Mouse (Mus musculus) kidney, embryonic 14.5 days (tissue): ENCODE results near the gene Slc24a2. TPM values are rescaled to one million over a fixed set of nuclear protein-coding genes. Genes with fewer than 3 reads are reported as not detected.
A peak's percentile ranks its signal among the peaks of the same experiment; 100 is the strongest.

Experiments
- ATAC-seq: fragments of 200-750 bp; cut with Nextera tagmentation; 2 replicates; pipeline ENCODE4 v1.8.0; 2017; ENCODE audit warnings: moderate number of reproducible peaks, mild to moderate bottlenecking, moderate TSS enrichment, moderate library complexity; ENCODE audit not compliant: low FRiP score, low TSS enrichment
- H3K27ac ChIP-seq: fragments of 300-500 bp; sonication (generic); 2 replicates; pipeline ENCODE4 v1.5.1; 2014; ENCODE audit warnings: low read depth, mild to moderate bottlenecking, low read length, moderate library complexity, mixed read lengths
- H3K27me3 ChIP-seq: fragments of 300-500 bp; sonication (generic); 2 replicates; pipeline ENCODE4 v1.6.1; 2014; ENCODE audit warnings: mild to moderate bottlenecking, low read length; ENCODE audit not compliant: control insufficient read depth, insufficient read depth
- H3K36me3 ChIP-seq: fragments of 300-500 bp; sonication (generic); 2 replicates; pipeline ENCODE4 v1.6.1; 2014; ENCODE audit warnings: low read length, mixed read lengths; ENCODE audit not compliant: control insufficient read depth, insufficient read depth
- H3K4me1 ChIP-seq: fragments of 300-500 bp; sonication (generic); 2 replicates; pipeline ENCODE4 v1.6.1; 2014; ENCODE audit warnings: low read length, mixed read lengths; ENCODE audit not compliant: control insufficient read depth, insufficient read depth
- H3K4me2 ChIP-seq: fragments of 300-500 bp; sonication (generic); replicated peaks from 2 replicates; pipeline ENCODE4 v1.6.1; 2014; ENCODE audit warnings: low read depth, mild to moderate bottlenecking, low read length
- H3K4me3 ChIP-seq: fragments of 300-500 bp; sonication (generic); 2 replicates; pipeline ENCODE4 v1.5.1; 2014; ENCODE audit warnings: mild to moderate bottlenecking, low read length
- H3K9ac ChIP-seq: fragments of 300-500 bp; sonication (generic); 2 replicates; pipeline ENCODE4 v1.6.1; 2014; ENCODE audit warnings: low read depth, mild to moderate bottlenecking, low read length, moderate library complexity
- H3K9me3 ChIP-seq: fragments of 300-500 bp; sonication (generic); 2 replicates; pipeline ENCODE4 v1.6.1; 2016; ENCODE audit warnings: low read length; ENCODE audit not compliant: control insufficient read depth
- WGBS: fragments of 180-500 bp; shearing (Covaris S2); extraction: QIAGEN DNeasy Blood & Tissue Kit; methylation state at CpG from one replicate; pipeline ENCODE4 v1.1.7; 2014; 5-methylcytosine and 5-hydroxymethylcytosine counted together
- polyA plus RNA-seq: library from polyadenylated mRNA; unstranded; fragments of >200 nt; fragmentation: Nextera tagmentation; extraction: Ambion mirVana; gene quantifications from 2 replicates; pipeline ENCODE4 v1.2.1, GENCODE M21; 2014

The Slc24a2 gene
- polyA plus RNA-seq, 1 experiment from 2014 or later: not detected

GRCm38 (mm10) chr4:86977272-86977671 lies 253.0 kb downstream of the Slc24a2 start:
- no peak overlapping the region for H3K9ac ChIP-seq
- H3K4me3 ChIP-seq: no peak overlapping the region
- WGBS: 87% methylated on average over 5 of the region's 5 CpGs
- no peak overlapping the region for H3K27ac ChIP-seq
- no peak for ATAC-seq
- no peaks in the 10 kb centered on the region for H3K36me3 ChIP-seq
- no peaks in the 10 kb centered on the region for H3K9me3 ChIP-seq
- H3K27me3 ChIP-seq: no peaks in the 10 kb centered on the region
- H3K4me2 ChIP-seq: no peak overlapping the region
- H3K4me1 ChIP-seq: no peaks in the 10 kb centered on the region

- Histone ChIP-seq H3K27me3 (no peaks in the 10 kb centered on the region), H3K4me1 (no peaks in the 10 kb centered on the region), H3K9me3 (no peaks in the 10 kb centered on the region), H3K4me3 (no peak overlapping the region), H3K27ac (no peak overlapping the region), H3K36me3 (no peaks in the 10 kb centered on the region), H3K4me2 (no peak overlapping the region), H3K9ac (no peak overlapping the region)
- WGBS: 43% methylated on average over 14 of the region's 14 CpGs
- 0 out of 2 replicates have a peak, but pooled peaks have one; percentile 32 for ATAC-seq
These were observed 272.5 kb downstream of the Slc24a2 start for GRCm38 (mm10) chr4:86957576-86958411.

- H3K4me2 ChIP-seq: no peak overlapping the region
- no peaks in the 10 kb centered on the region for H3K4me1 ChIP-seq
- no peak for ATAC-seq
- H3K9me3 ChIP-seq: no peaks in the 10 kb centered on the region
- 81% methylated on average over 4 of the region's 4 CpGs for WGBS
- H3K4me3 ChIP-seq: no peak overlapping the region
- no peak overlapping the region for H3K27ac ChIP-seq
- H3K36me3 ChIP-seq: no peaks in the 10 kb centered on the region
- H3K9ac ChIP-seq: no peak overlapping the region
- H3K27me3 ChIP-seq: no peaks in the 10 kb centered on the region
These were observed 274.8 kb downstream of the Slc24a2 start for GRCm38 (mm10) chr4:86955448-86955847.

- Histone ChIP-seq H3K4me2 (no peak overlapping the region), H3K4me1 (no peaks in the 10 kb centered on the region)
- WGBS: 60% methylated on average over 5 of the region's 5 CpGs
These were observed 276.8 kb downstream of the Slc24a2 start for GRCm38 (mm10) chr4:86953519-86953918.

GRCm38 (mm10) chr4:86948794-86949193 lies 281.5 kb downstream of the Slc24a2 start:
- H3K9ac ChIP-seq: no peak overlapping the region
- no peaks in the 10 kb centered on the region for H3K36me3 ChIP-seq
- H3K4me2 ChIP-seq: no peak overlapping the region
- H3K9me3 ChIP-seq: no peaks in the 10 kb centered on the region
- ATAC-seq: no peak
- H3K27ac ChIP-seq: no peak overlapping the region
- no peaks in the 10 kb centered on the region for H3K4me1 ChIP-seq
- H3K27me3 ChIP-seq: no peaks in the 10 kb centered on the region
- no peak overlapping the region for H3K4me3 ChIP-seq
- 89% methylated on average over 1 of the region's 1 CpGs for WGBS

More at GRCm38 (mm10) chr4:86953519-86953918, 276.8 kb downstream of the Slc24a2 start:
- no peaks in the 10 kb centered on the region for H3K36me3 ChIP-seq
- no peaks in the 10 kb centered on the region for H3K27me3 ChIP-seq
- no peak overlapping the region for H3K27ac ChIP-seq
- H3K4me3 ChIP-seq: no peak overlapping the region
- ATAC-seq: no peak
- no peak overlapping the region for H3K9ac ChIP-seq
- no peaks in the 10 kb centered on the region for H3K9me3 ChIP-seq

GRCm38 (mm10) chr4:86943296-86943695 lies 287.0 kb downstream of the Slc24a2 start:
- H3K27ac ChIP-seq: no peak overlapping the region
- 51% methylated on average over 6 of the region's 6 CpGs for WGBS
- no peak overlapping the region for H3K9ac ChIP-seq
- H3K36me3 ChIP-seq: no peaks in the 10 kb centered on the region
- no peak overlapping the region for H3K4me2 ChIP-seq
- H3K27me3 ChIP-seq: no peaks in the 10 kb centered on the region
- no peak overlapping the region for H3K4me3 ChIP-seq
- 0 out of 2 replicates have a peak, but pooled peaks have one; percentile 24 for ATAC-seq
- H3K4me1 ChIP-seq: no peaks in the 10 kb centered on the region
- H3K9me3 ChIP-seq: no peaks in the 10 kb centered on the region

- H3K9ac ChIP-seq: no peak overlapping the region
- H3K27ac ChIP-seq: no peak overlapping the region
- 64% methylated on average over 6 of the region's 6 CpGs for WGBS
- H3K4me2 ChIP-seq: no peak overlapping the region
- no peaks in the 10 kb centered on the region for H3K27me3 ChIP-seq
- H3K9me3 ChIP-seq: no peaks in the 10 kb centered on the region
- H3K36me3 ChIP-seq: no peaks in the 10 kb centered on the region
- H3K4me1 ChIP-seq: no peaks in the 10 kb centered on the region
- no peak overlapping the region for H3K4me3 ChIP-seq
- no peak for ATAC-seq
These were observed 287.6 kb downstream of the Slc24a2 start for GRCm38 (mm10) chr4:86942656-86943055.

GRCm38 (mm10) chr4:86936706-86937105 lies 293.6 kb downstream of the Slc24a2 start:
- H3K9me3 ChIP-seq: no peaks in the 10 kb centered on the region
- no peaks in the 10 kb centered on the region for H3K4me1 ChIP-seq
- WGBS: 75% methylated on average over 3 of the region's 3 CpGs
- H3K9ac ChIP-seq: no peak overlapping the region
- no peaks in the 10 kb centered on the region for H3K36me3 ChIP-seq
- no peak overlapping the region for H3K4me3 ChIP-seq
- no peaks in the 10 kb centered on the region for H3K27me3 ChIP-seq
- no peak overlapping the region for H3K4me2 ChIP-seq
- no peak for ATAC-seq
- H3K27ac ChIP-seq: no peak overlapping the region

GRCm38 (mm10) chr4:86936217-86936616 lies 294.1 kb downstream of the Slc24a2 start:
- Histone ChIP-seq H3K4me1 (no peaks in the 10 kb centered on the region), H3K4me2 (no peak overlapping the region), H3K4me3 (no peak overlapping the region), H3K27me3 (no peaks in the 10 kb centered on the region), H3K9me3 (no peaks in the 10 kb centered on the region), H3K36me3 (no peaks in the 10 kb centered on the region), H3K27ac (no peak overlapping the region), H3K9ac (no peak overlapping the region)
- ATAC-seq: no peak
- 95% methylated on average over 9 of the region's 9 CpGs for WGBS
